Mouse (Mus musculus) MEL (cell line): Measurements from ENCODE around the gene Il17rc.

Experiments
- CHD2 ChIP-seq: IDR thresholded peaks from 2 replicates; pipeline ENCODE4 v1.6.1; 2011; ENCODE audit warnings: low read length, improper control_type of control experiment
- CTCF ChIP-seq, 3 experiments: IDR thresholded peaks in 2 of 3; conservative IDR thresholded peaks in 1 of 3; 2 replicates each; pipeline ENCODE4 v1.5.1; 2011 to 2012; ENCODE audit warnings: low read length in 3 of 3, low read depth in 2 of 3, mild to moderate bottlenecking in 2 of 3, improper control_type of control experiment in 1 of 3, inconsistent platforms in 1 of 3, mixed read lengths in 1 of 3, moderate library complexity in 1 of 3; ENCODE audit not compliant: control insufficient read depth in 1 of 3, insufficient read depth in 1 of 3, poor library complexity in 1 of 3, severe bottlenecking in 1 of 3
- POLR2A ChIP-seq, 2 experiments: IDR thresholded peaks; 2 replicates each; pipeline ENCODE4 v1.6.1; 2011 to 2012; ENCODE audit warnings: low read length in 2 of 2, mild to moderate bottlenecking in 2 of 2, control low read depth in 1 of 2, improper control_type of control experiment in 1 of 2, low read depth in 1 of 2, moderate library complexity in 1 of 2; ENCODE audit not compliant: control insufficient read depth in 1 of 2, insufficient read depth in 1 of 2, poor library complexity in 1 of 2

DNA sequence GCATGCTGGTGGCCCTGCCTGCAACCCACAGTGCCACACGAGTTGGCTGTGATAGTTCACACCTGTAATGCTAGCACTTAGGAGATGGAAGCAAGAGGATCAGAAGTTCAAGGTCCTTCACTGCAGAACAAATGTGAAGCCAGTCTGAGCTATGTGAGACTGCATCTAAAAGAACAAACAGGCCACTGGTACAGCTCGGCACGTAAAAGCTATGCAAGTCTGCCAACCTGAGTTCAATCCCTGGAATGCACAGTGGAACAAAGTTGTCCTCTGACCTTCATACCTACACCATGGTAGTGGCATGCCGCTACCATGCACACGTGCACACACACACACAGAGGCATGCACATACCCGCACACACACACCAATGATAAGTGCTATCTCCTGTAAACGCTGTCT, 47.0 kb upstream of the Il17rc start:
- TF ChIP-seq CTCF (IDR thresholded peaks at IDR 0.05 in 2 of 3, conservative IDR thresholded peaks at IDR 0.05 in 1 of 3; ENCODE audit: control insufficient read depth in 1 of 3, insufficient read depth in 1 of 3, low read depth in 2 of 3, low read length in 3 of 3, poor library complexity in 1 of 3, severe bottlenecking in 1 of 3) = no peak
- no peak for TF ChIP-seq CHD2
- TF ChIP-seq POLR2A (IDR thresholded peaks at IDR 0.05; ENCODE audit: control insufficient read depth in 1 of 2, insufficient read depth in 1 of 2, low read depth in 1 of 2, low read length in 2 of 2, poor library complexity in 1 of 2) = no peak
